Mouse (Mus musculus) heart, postnatal 25 days (tissue): ENCODE data around the gene Ccnc. TPM values are rescaled to one million over a fixed set of nuclear protein-coding genes. Genes with fewer than 3 reads are reported as not detected.

ENCODE experiments used
- DNase-seq: peaks from one replicate; pipeline ENCODE4 v3.0.0; 2022; ENCODE audit warnings: low spot score
- intact Hi-C: fragments of 180-260 bp; cut with DNase I; formaldehyde crosslinking; loops from one replicate; pipeline ENCODE4 v1.15.1; 2025
- total RNA-seq, 2 experiments: library from RNA; stranded (reverse); gene quantifications; 2 replicates each; pipeline ENCODE4 v1.2.3; 2021

The Ccnc gene
- total RNA-seq, 2 experiments from 2014 or later, result 14.4 to 17.9 TPM

GRCm38 (mm10) chr4:21789836-21790235 is 62.3 kb downstream of the Ccnc start:
- intact Hi-C loops, result no loop called here
- DNase-seq, result no peak

- DNase-seq, result no peak
- intact Hi-C loops, result no loop called here
Observed at GRCm38 (mm10) chr4:21793631-21794030, 66.1 kb downstream of the Ccnc start.

- intact Hi-C loops, result no loop called here
- DNase-seq, result no peak
Observed at GRCm38 (mm10) chr4:21801013-21801412, 73.5 kb downstream of the Ccnc start.

GRCm38 (mm10) chr4:21801620-21802019 is 74.1 kb downstream of the Ccnc start:
- no peak for DNase-seq
- intact Hi-C loops, result no loop called here

- DNase-seq, result no peak
- intact Hi-C loops, result no loop called here
Observed at GRCm38 (mm10) chr4:21807204-21807603, 79.7 kb downstream of the Ccnc start.

Other genes with a start within 250 kb of the Ccnc start
- gene Prdm13, start 41.7 kb upstream of the Ccnc start, total RNA-seq, result not detected
- gene Usp45, start 39.5 kb downstream of the Ccnc start, total RNA-seq, result 10 to 100 TPM; 11.3 to 14.7 TPM
- gene Tstd3, start 39.5 kb downstream of the Ccnc start, total RNA-seq, result 10 to 100 TPM; 17.5 to 19.4 TPM
- gene Pnisr, start 119.9 kb downstream of the Ccnc start, total RNA-seq, result 10 to 100 TPM; 27.8 to 35.5 TPM
- gene Coq3, start 152.0 kb downstream of the Ccnc start, total RNA-seq, result 10 to 100 TPM; 35.0 to 37.1 TPM
- 1 to 10 TPM in 1 of 2 experiments, under 1 TPM in 1; 0.89 to 1.1 TPM for gene Faxc, start 203.6 kb downstream of the Ccnc start, total RNA-seq